Mouse (Mus musculus): Measurements from ENCODE around the gene Galnt12.

DNA sequence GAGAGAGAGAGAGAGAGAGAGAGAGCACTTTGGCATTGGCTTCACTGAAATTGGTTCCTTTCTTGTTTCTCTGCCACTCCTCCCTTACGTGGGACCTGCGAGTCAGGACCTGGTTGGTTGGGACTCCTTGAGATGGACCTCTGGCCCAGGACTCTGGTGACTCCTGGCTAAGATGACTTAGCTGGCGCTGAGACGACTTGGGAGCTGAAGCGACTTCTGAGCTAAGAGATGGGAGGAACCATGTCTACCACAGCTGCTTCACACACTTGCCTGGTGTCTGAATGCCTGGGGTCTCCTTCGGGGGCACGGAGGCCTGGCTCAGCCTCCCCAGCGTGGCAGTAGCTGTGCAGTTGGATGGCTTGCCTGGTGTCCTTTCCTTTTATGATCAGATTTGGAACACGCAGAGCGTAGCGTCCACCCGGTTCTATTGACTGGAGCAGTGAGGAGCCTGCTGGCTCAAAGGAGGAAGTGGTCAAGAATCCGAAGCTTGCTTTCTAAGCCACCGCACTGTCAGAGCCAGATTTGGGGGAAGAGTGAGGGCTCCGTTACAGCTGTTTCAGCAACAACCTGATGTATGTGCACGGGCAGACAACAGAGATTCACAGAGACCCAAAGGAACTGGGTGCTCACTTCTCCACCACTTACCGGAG, 11.6 kb upstream of the Galnt12 start:
- no peak for TF ChIP-seq GATA1 (IDR thresholded peaks at IDR 0.05; ENCODE audit: borderline replicate concordance, low read length)
- no peak for TF ChIP-seq FLI1 (IDR thresholded peaks at IDR 0.05; ENCODE audit: low read length)

Data from megakaryocyte, embryonic 14.5 days (primary cell).